Mouse (Mus musculus) embryo, embryonic 10 days (tissue): ENCODE data around the gene Gm21954.

ENCODE experiments used
- DNase-seq: peaks from one replicate; pipeline ENCODE4 v3.0.0-alpha.2; 2015; ENCODE audit warnings: low spot score

The Gm21954 gene

GRCm38 (mm10) chr3:55418845-55419244, 53.2 kb downstream of the Gm21954 start:
- DNase-seq = no peak

GRCm38 (mm10) chr3:55415527-55415950, 56.5 kb downstream of the Gm21954 start:
- peak; percentile 49 for DNase-seq
